Mouse (Mus musculus) midbrain, embryonic 16.5 days (tissue): Measurements from ENCODE around the gene Saal1. TPM values are rescaled to one million over a fixed set of nuclear protein-coding genes. Genes with fewer than 3 reads are reported as not detected.
"Not testable (repeated sequence)": the region's sequence is repeated elsewhere in the genome, so short reads cannot be mapped to it uniquely, and the experiment has no call there.

Experiments used
- ATAC-seq: fragments of 200-750 bp; cut with Nextera tagmentation; 2 replicates; pipeline ENCODE4 v1.8.0; 2017; ENCODE audit warnings: moderate TSS enrichment
- H3K27ac ChIP-seq: fragments of 300-500 bp; sonication (generic); 2 replicates; pipeline ENCODE4 v1.5.1; 2014; ENCODE audit warnings: mild to moderate bottlenecking, low read length, mixed read lengths
- H3K27me3 ChIP-seq: fragments of 300-500 bp; sonication (generic); 2 replicates; pipeline ENCODE4 v1.6.1; 2014; ENCODE audit warnings: low read depth, low read length, mixed read lengths; ENCODE audit not compliant: control insufficient read depth, insufficient read depth
- H3K36me3 ChIP-seq: fragments of 300-500 bp; sonication (generic); 2 replicates; pipeline ENCODE4 v1.6.1; 2014; ENCODE audit warnings: mild to moderate bottlenecking, low read length, moderate library complexity, mixed read lengths; ENCODE audit not compliant: control insufficient read depth, insufficient read depth
- H3K4me1 ChIP-seq: fragments of 300-500 bp; sonication (generic); 2 replicates; pipeline ENCODE4 v1.6.1; 2014; ENCODE audit warnings: mild to moderate bottlenecking, low read length, mixed read lengths; ENCODE audit not compliant: control insufficient read depth, insufficient read depth
- H3K4me2 ChIP-seq: fragments of 300-500 bp; sonication (generic); 2 replicates; pipeline ENCODE4 v1.6.1; 2014; ENCODE audit warnings: mild to moderate bottlenecking, low read length, mixed read lengths
- H3K4me3 ChIP-seq: fragments of 300-500 bp; sonication (generic); 2 replicates; pipeline ENCODE4 v1.5.1; 2014; ENCODE audit warnings: low read depth, mild to moderate bottlenecking, low read length, moderate library complexity, mixed read lengths
- H3K9ac ChIP-seq: fragments of 300-500 bp; sonication (generic); 2 replicates; pipeline ENCODE4 v1.6.1; 2014; ENCODE audit warnings: low read depth, low read length, mixed read lengths
- H3K9me3 ChIP-seq: fragments of 300-500 bp; sonication (generic); replicated peaks from 2 replicates; pipeline ENCODE4 v1.6.1; 2014; ENCODE audit warnings: mild to moderate bottlenecking, low read length, mixed read lengths; ENCODE audit not compliant: control insufficient read depth, poor library complexity, severe bottlenecking
- WGBS: fragments of 180-500 bp; shearing (Covaris S2); extraction: QIAGEN DNeasy Blood & Tissue Kit; methylation state at CpG from one replicate; pipeline ENCODE4 v1.1.7; 2014; 5-methylcytosine and 5-hydroxymethylcytosine counted together
- polyA plus RNA-seq: library from polyadenylated mRNA; unstranded; fragments of >200 nt; fragmentation: Nextera tagmentation; extraction: Ambion mirVana; gene quantifications from 2 replicates; pipeline ENCODE4 v1.2.1, GENCODE M21; 2015

The Saal1 gene
- polyA plus RNA-seq, 1 experiment from 2014 or later: 14.5 TPM

GRCm38 (mm10) chr7:46715600-46715999 is 5.1 kb upstream of the Saal1 start, which contains the start of gene Saa3:
Saa3 (minus strand) TSS chr7:46715700.
- no peak for ATAC-seq
- Histone ChIP-seq H3K4me2 (no peak within 1 kb of the TSS), H3K27ac (no peak within 1 kb of the TSS), H3K36me3 (no peaks in the 10 kb centered on the region), H3K4me1 (no peaks in the 10 kb centered on the region), H3K9ac (no peak within 1 kb of the TSS), H3K27me3 (no peaks in the 10 kb centered on the region; the same call in 1 of the 2 replicates), H3K4me3 (no peak within 1 kb of the TSS), H3K9me3 (no peaks in the 10 kb centered on the region)
- WGBS: 96% methylated on average over 5 of the region's 5 CpGs

DNA sequence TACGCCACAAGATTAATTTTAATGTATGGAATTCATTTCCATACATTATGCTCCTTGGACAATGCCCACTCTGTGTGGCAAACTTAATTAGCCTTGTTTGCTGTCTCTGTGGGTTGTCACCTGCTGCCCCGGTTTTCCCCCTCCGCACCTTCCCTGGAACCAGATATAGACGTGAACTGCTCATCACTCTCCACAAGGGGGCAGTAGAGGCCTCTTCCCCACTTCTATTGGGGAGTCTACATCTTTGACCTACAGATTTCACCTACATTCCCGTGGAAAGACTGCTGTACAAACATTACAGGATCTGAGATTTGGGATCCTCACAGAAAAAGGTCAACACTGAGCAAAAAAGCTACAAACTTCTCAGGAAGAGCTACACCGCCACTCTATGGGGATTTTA is 4.0 kb upstream of the Saal1 start:
- Histone ChIP-seq H3K4me1 (peaks cover 3% of the 10 kb centered on the region), H3K9ac (no peak overlapping the region), H3K4me2 (no peak overlapping the region), H3K27ac (no peak overlapping the region), H3K27me3 (no peaks in the 10 kb centered on the region), H3K4me3 (no peak overlapping the region), H3K36me3 (no peaks in the 10 kb centered on the region), H3K9me3 (no peaks in the 10 kb centered on the region)
- WGBS: 28% methylated on average over 6 of the region's 6 CpGs
- ATAC-seq: no peak

DNA sequence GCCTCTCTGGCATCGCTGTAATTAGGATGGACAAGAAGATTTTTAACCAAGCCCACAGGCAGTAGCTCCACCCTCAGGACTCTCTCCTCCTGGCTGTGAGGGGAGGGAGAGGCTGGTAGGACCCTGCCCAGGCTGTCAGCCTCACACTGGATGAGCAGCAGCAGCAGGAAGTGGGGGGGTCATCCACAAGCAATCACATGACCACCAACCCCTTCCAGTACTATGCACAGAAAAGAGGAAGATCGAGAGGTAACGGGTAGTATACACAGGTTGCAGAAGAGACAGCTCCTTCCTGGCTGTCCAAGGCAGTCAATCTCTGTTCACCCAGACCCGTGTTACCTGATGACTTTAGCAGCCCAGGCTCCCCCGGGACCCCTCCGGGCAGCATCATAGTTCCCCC is 1.8 kb upstream of the Saal1 start:
- H3K36me3 ChIP-seq: no peaks in the 10 kb centered on the region
- ATAC-seq: no peak
- H3K9ac ChIP-seq: no peak overlapping the region
- no peak overlapping the region for H3K27ac ChIP-seq
- WGBS: 71% methylated on average over 6 of the region's 6 CpGs
- H3K4me2 ChIP-seq: no peak overlapping the region
- peaks cover 7% of the 10 kb centered on the region for H3K4me1 ChIP-seq
- no peak overlapping the region for H3K4me3 ChIP-seq
- no peaks in the 10 kb centered on the region for H3K9me3 ChIP-seq
- no peaks in the 10 kb centered on the region for H3K27me3 ChIP-seq

DNA sequence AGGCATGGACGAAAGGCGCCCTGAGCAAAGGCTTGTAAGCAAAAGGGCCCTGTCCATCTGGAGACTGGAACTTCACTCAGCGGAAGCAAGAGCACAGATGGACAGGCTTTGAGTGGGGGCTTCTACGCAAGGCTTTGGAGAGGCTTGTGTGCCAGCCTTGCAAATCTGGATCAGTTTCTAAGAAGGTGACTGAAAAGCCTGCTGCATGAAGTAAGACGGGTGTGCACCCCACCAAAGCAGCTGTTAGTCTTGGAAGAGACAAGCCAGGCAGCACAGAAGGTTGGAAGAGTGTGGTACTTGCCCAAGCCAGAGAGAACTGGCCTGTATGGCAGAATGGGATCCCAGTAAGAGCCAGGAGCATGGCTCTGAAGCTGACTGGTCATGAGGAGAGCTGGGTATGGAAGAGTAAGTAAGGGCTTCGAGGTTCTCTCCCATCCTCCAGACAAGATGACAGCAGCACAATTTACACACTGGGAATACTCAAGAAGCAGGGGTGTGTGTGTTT is 9.9 kb downstream of the Saal1 start:
- 97% methylated on average over 6 of the region's 6 CpGs for WGBS
- no peaks in the 10 kb centered on the region for H3K4me1 ChIP-seq
- H3K4me3 ChIP-seq: no peak overlapping the region
- no peaks in the 10 kb centered on the region for H3K9me3 ChIP-seq
- H3K27me3 ChIP-seq: no peaks in the 10 kb centered on the region
- peaks cover 25% of the 10 kb centered on the region for H3K36me3 ChIP-seq
- no peak overlapping the region for H3K4me2 ChIP-seq
- ATAC-seq: no peak
- H3K9ac ChIP-seq: no peak overlapping the region
- no peak overlapping the region for H3K27ac ChIP-seq

- no peak for ATAC-seq
Measured at GRCm38 (mm10) chr7:46696754-46697153, 13.7 kb downstream of the Saal1 start.

GRCm38 (mm10) chr7:46686827-46687226 is 23.7 kb downstream of the Saal1 start:
- Histone ChIP-seq H3K27ac (no peak overlapping the region), H3K27me3 (no peaks in the 10 kb centered on the region), H3K9me3 (no peaks in the 10 kb centered on the region), H3K4me2 (no peak overlapping the region), H3K9ac (no peak overlapping the region), H3K4me1 (no peaks in the 10 kb centered on the region), H3K36me3 (peaks cover 23% of the 10 kb centered on the region), H3K4me3 (no peak overlapping the region)
- WGBS: 92% methylated on average over 5 of the region's 5 CpGs
- ATAC-seq: no peak

More at GRCm38 (mm10) chr7:46696754-46697153, 13.7 kb downstream of the Saal1 start:
- no peaks in the 10 kb centered on the region for H3K27me3 ChIP-seq
- H3K4me1 ChIP-seq: no peaks in the 10 kb centered on the region
- no peak overlapping the region for H3K9ac ChIP-seq
- no peak overlapping the region for H3K4me3 ChIP-seq
- peaks cover 12% of the 10 kb centered on the region for H3K36me3 ChIP-seq
- H3K27ac ChIP-seq: no peak overlapping the region
- H3K9me3 ChIP-seq: no peaks in the 10 kb centered on the region
- H3K4me2 ChIP-seq: no peak overlapping the region
- WGBS: 85% methylated on average over 1 of the region's 1 CpGs

DNA sequence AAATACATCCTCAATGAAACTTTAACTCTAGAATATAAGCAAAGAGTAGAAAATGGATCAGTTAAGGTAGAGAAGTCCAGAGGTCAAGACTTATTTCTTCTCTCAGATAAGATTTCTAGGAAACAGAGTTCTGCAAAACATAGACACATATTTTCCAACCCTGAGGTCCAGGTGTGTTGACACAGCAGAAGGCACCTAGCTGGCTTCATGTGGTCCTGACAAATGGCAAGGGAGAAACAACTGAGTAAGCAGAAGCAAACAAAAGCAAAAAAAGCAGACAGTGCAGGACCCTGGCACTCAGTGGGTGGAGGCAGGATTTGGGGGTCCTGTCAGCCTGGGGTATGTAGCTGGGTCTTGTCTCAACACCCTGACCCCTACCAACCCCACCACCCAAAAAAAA is 29.7 kb downstream of the Saal1 start:
- Histone ChIP-seq H3K27me3 (no peaks in the 10 kb centered on the region), H3K4me2 (no peak overlapping the region), H3K4me3 (no peak overlapping the region), H3K9me3 (no peaks in the 10 kb centered on the region), H3K36me3 (no peaks in the 10 kb centered on the region), H3K27ac (no peak overlapping the region), H3K9ac (no peak overlapping the region), H3K4me1 (no peaks in the 10 kb centered on the region)
- no peak for ATAC-seq

DNA sequence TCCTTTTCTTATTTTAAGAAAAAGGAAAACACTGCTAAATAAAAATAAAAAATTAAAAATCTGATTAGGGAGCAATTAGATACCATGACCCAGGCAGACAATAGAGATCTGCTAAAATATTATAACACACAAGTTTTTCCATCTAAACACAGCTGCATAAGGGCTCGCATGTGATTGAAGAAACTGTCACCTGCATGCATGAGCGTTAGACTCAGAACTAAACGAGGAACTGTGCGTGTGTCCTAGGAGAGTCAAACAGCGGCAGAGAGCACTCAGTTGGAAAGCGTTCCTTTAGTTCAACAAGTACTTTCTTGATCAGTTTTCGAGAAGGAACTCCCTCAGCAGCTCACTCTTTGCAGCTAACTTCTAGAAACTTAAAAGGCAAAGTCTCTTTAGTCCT is 31.4 kb downstream of the Saal1 start:
- not testable (repeated sequence) for H3K27me3 ChIP-seq, H3K9me3 ChIP-seq, H3K36me3 ChIP-seq, H3K27ac ChIP-seq, H3K4me2 ChIP-seq, ATAC-seq, H3K9ac ChIP-seq, H3K4me1 ChIP-seq, H3K4me3 ChIP-seq
- WGBS: 83% methylated on average over 7 of the region's 7 CpGs

GRCm38 (mm10) chr7:46678417-46678816 is 32.1 kb downstream of the Saal1 start:
- ATAC-seq: no peak
- no peak overlapping the region for H3K9ac ChIP-seq
- WGBS: 95% methylated on average over 3 of the region's 3 CpGs
- H3K9me3 ChIP-seq: no peaks in the 10 kb centered on the region
- H3K4me1 ChIP-seq: no peaks in the 10 kb centered on the region
- no peak overlapping the region for H3K4me3 ChIP-seq
- no peaks in the 10 kb centered on the region for H3K27me3 ChIP-seq
- no peak overlapping the region for H3K4me2 ChIP-seq
- no peaks in the 10 kb centered on the region for H3K36me3 ChIP-seq
- H3K27ac ChIP-seq: no peak overlapping the region
